Mouse (Mus musculus) left cerebral cortex, postnatal 10 days (tissue): ENCODE results near the gene Krtap22-2. TPM values are rescaled to one million over a fixed set of nuclear protein-coding genes. Genes with fewer than 3 reads are reported as not detected.
"Not testable (repeated sequence)": the region's sequence is repeated elsewhere in the genome, so short reads cannot be mapped to it uniquely, and the experiment has no call there.

Experiments used
- DNase-seq, 2 experiments: peaks; one replicate each; pipeline ENCODE4 v3.0.0; 2021 to 2022; ENCODE audit warnings: low spot score in 2 of 2, mixed read lengths in 1 of 2; ENCODE audit errors: extremely low spot score in 1 of 2
- intact Hi-C: fragments of 180-260 bp; cut with DNase I; formaldehyde crosslinking; loops from one replicate; pipeline ENCODE4 v1.15.1; 2025
- total RNA-seq, 2 experiments: library from RNA; stranded (reverse); gene quantifications; 2 replicates each; pipeline ENCODE4 v1.2.3; 2021

Gene Krtap22-2
- not detected for total RNA-seq

GRCm38 (mm10) chr16:89010659-89011058 is at the start of gene Krtap22-2:
TSS of gene Krtap22-2 (minus strand) at chr16:89010759.
- intact Hi-C loops = no loop called here
- no peak for DNase-seq

DNA sequence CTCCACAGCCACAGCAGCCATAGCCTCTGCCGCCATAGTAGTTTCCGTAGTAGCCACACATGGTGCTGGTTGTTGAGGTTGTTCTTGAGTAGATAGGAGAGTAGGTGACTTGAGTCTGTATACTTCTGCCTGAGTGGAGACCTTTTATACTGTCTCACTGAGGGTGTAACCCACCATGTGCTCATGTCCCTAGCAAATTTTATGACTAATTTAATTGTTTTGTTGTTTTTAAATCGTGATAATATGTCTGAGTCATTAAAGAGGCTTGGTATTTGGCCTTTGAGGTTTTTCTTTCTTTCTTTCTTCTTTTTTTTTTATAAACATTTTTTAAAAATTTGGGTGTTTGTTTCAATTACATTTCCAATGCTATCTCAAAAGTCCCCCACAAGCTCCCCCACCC is 37.2 kb upstream of the Krtap22-2 start, which contains the start of gene Krtap6-5:
Krtap6-5 (minus strand) TSS at position 101 of the 400 bp plus-strand sequence.
- no peak for DNase-seq
- intact Hi-C loops = no loop called here

DNA sequence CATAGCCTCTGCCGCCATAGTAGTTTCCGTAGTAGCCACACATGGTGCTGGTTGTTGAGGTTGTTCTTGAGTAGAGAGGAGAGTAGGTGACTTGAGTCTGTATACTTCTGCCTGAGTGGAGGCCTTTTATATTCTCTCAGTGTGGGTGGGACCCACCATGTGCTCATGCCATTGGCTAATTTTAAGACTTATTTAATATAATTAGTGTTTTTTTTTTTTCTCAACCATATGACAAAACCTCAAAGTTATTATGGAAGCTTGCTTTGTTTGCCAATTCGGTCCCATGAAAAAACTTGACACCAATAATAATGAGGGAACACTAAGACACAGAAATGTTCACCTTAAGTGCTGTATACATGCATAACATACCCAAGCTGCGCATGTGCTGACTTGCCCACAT is 30.8 kb upstream of the Krtap22-2 start, which contains the start of gene Gm10228:
Gm10228 (minus strand) TSS at position 101 of the 400 bp plus-strand sequence.
- intact Hi-C loops = not testable (repeated sequence)

GRCm38 (mm10) chr16:89031399-89031798 is 20.8 kb upstream of the Krtap22-2 start, which contains the start of gene Krtap6-1:
TSS of gene Krtap6-1 (plus strand) at chr16:89031699.
- DNase-seq, intact Hi-C loops: not testable (repeated sequence)

More for the DNA sequence above, 30.8 kb upstream of the Krtap22-2 start, which contains the start of gene Gm10228:
- not testable (repeated sequence) for DNase-seq

GRCm38 (mm10) chr16:89014984-89015383 is 4.4 kb upstream of the Krtap22-2 start, which contains the start of gene Gm10229:
TSS of gene Gm10229 (plus strand) at chr16:89015284.
- DNase-seq, intact Hi-C loops: not testable (repeated sequence)

GRCm38 (mm10) chr16:89013973-89014372 is 3.4 kb upstream of the Krtap22-2 start:
- intact Hi-C loops = no loop called here
- DNase-seq = no peak

- intact Hi-C loops = no loop called here
- no peak for DNase-seq
These were observed 47.8 kb downstream of the Krtap22-2 start, which contains the start of gene Krtap16-3 for GRCm38 (mm10) chr16:88962773-88963172. TSS of gene Krtap16-3 (minus strand) at chr16:88962873.

Other genes with a start within 250 kb of the Krtap22-2 start
- gene 2310057N15Rik, start 236.6 kb downstream of the Krtap22-2 start, total RNA-seq = not detected
- not detected for gene Gm5965, start 232.9 kb downstream of the Krtap22-2 start, total RNA-seq
- not detected for gene Gm20741, start 198.5 kb downstream of the Krtap22-2 start, total RNA-seq
- gene Krtap15, start 190.5 kb downstream of the Krtap22-2 start, total RNA-seq = not detected
- not detected for gene Krtap14, start 184.6 kb downstream of the Krtap22-2 start, total RNA-seq
- gene Krtap19-1, start 141.3 kb downstream of the Krtap22-2 start, total RNA-seq = not detected
- gene Krtap19-2, start 136.5 kb downstream of the Krtap22-2 start, total RNA-seq = not detected
- not detected for gene Krtap19-3, start 132.7 kb downstream of the Krtap22-2 start, total RNA-seq
- gene Krtap19-4, start 125.7 kb downstream of the Krtap22-2 start, total RNA-seq = not detected
- gene Krtap19-5, start 114.3 kb downstream of the Krtap22-2 start, total RNA-seq = not detected
- gene Krtap19-9b, start 78.5 kb downstream of the Krtap22-2 start, total RNA-seq = not detected
- not detected for gene Krtap16-3, start 47.9 kb downstream of the Krtap22-2 start, total RNA-seq
- gene Gm10229, start 4.5 kb upstream of the Krtap22-2 start, total RNA-seq = not detected
- gene Krtap6-1, start 20.9 kb upstream of the Krtap22-2 start, total RNA-seq = not detected
- not detected for gene Gm10228, start 30.7 kb upstream of the Krtap22-2 start, total RNA-seq
- not detected for gene Krtap6-5, start 37.1 kb upstream of the Krtap22-2 start, total RNA-seq
- gene 1110025L11Rik, start 53.2 kb upstream of the Krtap22-2 start, total RNA-seq = not detected
- gene Krtap6-3, start 73.3 kb upstream of the Krtap22-2 start, total RNA-seq = not detected
- gene Gm6358, start 130.1 kb upstream of the Krtap22-2 start, total RNA-seq = not detected
- gene Gm10061, start 140.3 kb upstream of the Krtap22-2 start, total RNA-seq = not detected
- gene Gm9789, start 147.2 kb upstream of the Krtap22-2 start, total RNA-seq = not detected
- gene Gm7735, start 158.7 kb upstream of the Krtap22-2 start, total RNA-seq = not detected
- gene 1110057P08Rik, start 164.0 kb upstream of the Krtap22-2 start, total RNA-seq = not detected
- gene Krtap20-2, start 195.1 kb upstream of the Krtap22-2 start, total RNA-seq = not detected